Mouse (Mus musculus) kidney, adult 2 months (tissue): ENCODE results near the gene Gm1043. TPM values are rescaled to one million over a fixed set of nuclear protein-coding genes. Genes with fewer than 3 reads are reported as not detected.

ENCODE experiments used
- DNase-seq: peaks from one replicate; pipeline ENCODE4 v3.0.0; 2021
- H3K27ac ChIP-seq: fragments of 200-500 bp; 2 replicates; pipeline ENCODE4 v1.5.1; 2012; ENCODE audit warnings: low read depth, low read length, control low read depth, inconsistent platforms; ENCODE audit not compliant: insufficient read depth
- H3K27me3 ChIP-seq: fragments of 200-500 bp; replicated peaks from 2 replicates; pipeline ENCODE4 v1.6.1; 2012; ENCODE audit warnings: mild to moderate bottlenecking, moderate library complexity, low read length, inconsistent platforms; ENCODE audit not compliant: control insufficient read depth, insufficient read depth
- H3K36me3 ChIP-seq: fragments of 200-500 bp; 2 replicates; pipeline ENCODE4 v1.6.1; 2012; ENCODE audit warnings: mild to moderate bottlenecking, moderate library complexity, low read length, inconsistent platforms; ENCODE audit not compliant: control insufficient read depth, insufficient read depth
- H3K4me1 ChIP-seq: fragments of 200-500 bp; 2 replicates; pipeline ENCODE4 v1.6.1; 2011; ENCODE audit warnings: low read length; ENCODE audit not compliant: control insufficient read depth, insufficient read depth
- H3K4me3 ChIP-seq: fragments of 200-500 bp; 2 replicates; pipeline ENCODE4 v1.5.1; 2011; ENCODE audit warnings: mild to moderate bottlenecking, low read depth, low read length, control low read depth; ENCODE audit not compliant: insufficient read depth
- CTCF ChIP-seq: fragments of 200-500 bp; conservative IDR thresholded peaks from 2 replicates; pipeline ENCODE4 v1.5.1; 2011; ENCODE audit warnings: low read depth, mild to moderate bottlenecking, control low read depth, low read length, moderate library complexity, mixed read lengths; ENCODE audit not compliant: insufficient read depth, insufficient read length
- POLR2A ChIP-seq: fragments of 200-500 bp; IDR thresholded peaks from one replicate; pipeline ENCODE4 v1.6.1; 2011; ENCODE audit warnings: low read depth, low read length, control low read depth
- WGBS: fragments of 180-500 bp; shearing (Covaris S2); methylation state at CpG from one replicate; pipeline ENCODE4 v1.1.7; 2018; 5-methylcytosine and 5-hydroxymethylcytosine counted together
- polyA plus RNA-seq: library from polyadenylated mRNA; depleted of rRNA; stranded (reverse); fragments of >200 nt; gene quantifications from 2 replicates; pipeline ENCODE4 v1.2.3, GENCODE M21; 2012

Gm1043 gene
- polyA plus RNA-seq, 1 experiment = 0.08 TPM

DNA sequence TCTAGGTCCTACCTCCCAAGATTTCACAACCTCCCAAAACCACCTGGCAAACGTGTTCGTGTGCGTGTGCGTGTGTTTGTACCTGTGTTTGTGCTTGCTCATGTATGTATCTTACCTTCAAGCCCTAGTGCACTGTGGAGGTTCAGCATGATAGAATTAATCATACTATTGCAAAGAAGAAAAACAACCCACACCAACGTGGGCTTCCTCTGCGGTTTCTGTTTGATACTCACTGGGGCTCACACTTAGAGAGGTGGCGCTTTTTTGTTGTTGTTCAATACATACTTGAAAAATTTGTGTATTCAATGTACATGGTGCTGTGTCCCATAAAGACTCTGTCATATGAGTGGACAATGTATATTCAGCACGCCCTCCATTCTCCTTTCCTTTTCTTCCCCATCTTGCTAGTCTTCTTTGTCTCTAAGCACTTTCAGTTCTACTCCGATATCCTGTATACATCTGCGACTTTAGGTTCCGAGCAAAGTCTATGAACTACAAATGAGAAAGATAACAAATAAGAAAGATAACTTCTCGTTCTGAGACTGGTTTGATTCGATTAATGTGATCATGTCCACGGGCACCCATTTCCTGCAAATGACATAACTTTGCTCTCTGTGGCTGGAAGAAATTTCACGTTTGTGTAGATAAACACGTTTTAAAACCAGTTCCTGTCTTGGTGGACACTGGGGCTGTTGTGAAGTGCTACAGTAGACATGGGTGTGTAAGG, 33.6 kb upstream of the Gm1043 start:
- no peaks in the 10 kb centered on the region for H3K36me3 ChIP-seq
- H3K4me1 ChIP-seq = no peaks in the 10 kb centered on the region
- 67% methylated on average over 16 of the region's 16 CpGs for WGBS
- no peak overlapping the region for H3K27ac ChIP-seq
- TF ChIP-seq POLR2A = no peak
- TF ChIP-seq CTCF = no peak
- DNase-seq = no peak
- H3K4me3 ChIP-seq = no peak overlapping the region
- no peaks in the 10 kb centered on the region for H3K27me3 ChIP-seq

DNA sequence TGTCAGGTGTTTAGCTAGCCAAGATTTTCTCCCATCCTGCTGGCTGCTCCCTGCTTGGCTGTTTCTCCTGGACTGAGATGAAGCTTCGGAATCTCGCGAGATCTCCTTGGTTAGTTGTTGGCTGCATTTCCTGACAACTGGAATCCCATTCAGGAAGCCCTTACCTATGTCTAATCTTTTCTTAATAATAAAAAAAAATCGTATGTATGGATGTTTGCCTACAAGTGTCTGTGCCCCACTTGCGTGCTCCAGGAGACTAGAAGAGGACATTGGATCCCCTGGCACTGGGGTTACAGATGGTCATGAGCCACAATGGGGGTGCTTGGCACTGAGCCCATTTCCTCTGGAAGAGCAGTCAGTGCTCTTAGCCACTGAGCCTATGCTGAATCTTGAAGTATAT, 32.3 kb upstream of the Gm1043 start:
- Histone ChIP-seq H3K27me3 (no peaks in the 10 kb centered on the region), H3K4me1 (no peaks in the 10 kb centered on the region), H3K27ac (no peak overlapping the region), H3K4me3 (no peak overlapping the region), H3K36me3 (no peaks in the 10 kb centered on the region)
- 75% methylated on average over 5 of the region's 5 CpGs for WGBS
- TF ChIP-seq CTCF (no peak), POLR2A (no peak)
- no peak for DNase-seq

GRCm38 (mm10) chr5:37055789-37056188, 29.4 kb upstream of the Gm1043 start:
- no peaks in the 10 kb centered on the region for H3K4me1 ChIP-seq
- no peaks in the 10 kb centered on the region for H3K27me3 ChIP-seq
- 91% methylated on average over 1 of the region's 1 CpGs for WGBS
- no peak for DNase-seq
- no peak overlapping the region for H3K4me3 ChIP-seq
- no peaks in the 10 kb centered on the region for H3K36me3 ChIP-seq
- TF ChIP-seq POLR2A (no peak), CTCF (no peak)
- no peak overlapping the region for H3K27ac ChIP-seq

DNA sequence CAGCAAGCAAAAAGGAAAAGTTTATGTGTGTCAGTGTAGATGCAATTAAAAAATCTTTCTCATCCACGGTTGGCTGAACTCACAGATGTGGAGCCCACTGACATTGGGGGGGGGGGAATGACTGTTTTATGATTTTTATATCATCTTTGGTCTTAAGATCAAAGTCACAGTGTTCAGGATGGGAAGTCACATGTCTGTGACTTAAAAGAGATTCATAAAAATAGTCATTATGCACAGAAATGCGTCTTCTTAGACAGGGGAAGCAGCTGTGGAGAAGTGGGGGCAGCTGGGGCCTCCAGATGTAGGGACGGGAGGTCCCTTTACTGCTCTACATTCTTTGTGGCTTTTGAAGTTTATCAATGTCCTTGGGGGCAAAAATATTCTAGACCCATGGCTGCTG, 28.7 kb upstream of the Gm1043 start:
- TF ChIP-seq POLR2A = no peak
- TF ChIP-seq CTCF = no peak
- WGBS = 49% methylated on average over 3 of the region's 3 CpGs
- H3K36me3 ChIP-seq = no peaks in the 10 kb centered on the region
- no peaks in the 10 kb centered on the region for H3K27me3 ChIP-seq
- H3K27ac ChIP-seq = no peak overlapping the region
- no peak for DNase-seq
- no peaks in the 10 kb centered on the region for H3K4me1 ChIP-seq
- no peak overlapping the region for H3K4me3 ChIP-seq

DNA sequence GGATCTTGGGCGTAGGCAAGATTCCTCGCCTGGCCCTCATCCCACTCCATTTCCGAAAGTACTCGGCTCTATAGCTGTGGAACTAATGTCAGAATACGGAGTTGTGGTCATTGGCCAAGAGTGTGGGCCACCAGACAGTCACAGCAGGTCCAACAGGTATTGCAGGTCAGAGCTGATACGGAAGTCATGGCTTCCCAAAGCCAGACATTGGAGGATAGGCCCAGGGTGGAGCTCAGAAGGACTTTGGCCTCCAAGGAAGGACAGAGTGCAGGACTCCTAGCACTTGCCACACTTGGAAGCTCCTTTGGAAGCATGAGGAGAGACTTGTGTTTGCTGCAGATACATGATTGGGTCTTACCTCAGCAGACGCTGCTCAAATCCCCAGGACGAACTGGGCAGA, 23.6 kb upstream of the Gm1043 start:
- no peak for DNase-seq
- no peaks in the 10 kb centered on the region for H3K4me1 ChIP-seq
- H3K27ac ChIP-seq = no peak overlapping the region
- TF ChIP-seq CTCF (no peak), POLR2A (no peak)
- H3K36me3 ChIP-seq = no peaks in the 10 kb centered on the region
- WGBS = 82% methylated on average over 8 of the region's 8 CpGs
- H3K27me3 ChIP-seq = no peaks in the 10 kb centered on the region
- H3K4me3 ChIP-seq = no peak overlapping the region

GRCm38 (mm10) chr5:37064454-37065449, 20.4 kb upstream of the Gm1043 start:
- H3K36me3 ChIP-seq = no peaks in the 10 kb centered on the region
- 49% methylated on average over 13 of the region's 13 CpGs for WGBS
- H3K4me3 ChIP-seq = no peak overlapping the region
- no peaks in the 10 kb centered on the region for H3K4me1 ChIP-seq
- H3K27ac ChIP-seq = no peak overlapping the region
- TF ChIP-seq POLR2A = no peak
- no peak for TF ChIP-seq CTCF
- peak; percentile 57 for DNase-seq
- no peaks in the 10 kb centered on the region for H3K27me3 ChIP-seq
